Mouse (Mus musculus) A20 (cell line): ENCODE results near the gene Trafd1.

Experiments used
- DNase-seq: peaks from one replicate; pipeline ENCODE4 v3.0.0-alpha.2; 2011; ENCODE audit warnings: low read depth, low spot score

The Trafd1 gene

DNA sequence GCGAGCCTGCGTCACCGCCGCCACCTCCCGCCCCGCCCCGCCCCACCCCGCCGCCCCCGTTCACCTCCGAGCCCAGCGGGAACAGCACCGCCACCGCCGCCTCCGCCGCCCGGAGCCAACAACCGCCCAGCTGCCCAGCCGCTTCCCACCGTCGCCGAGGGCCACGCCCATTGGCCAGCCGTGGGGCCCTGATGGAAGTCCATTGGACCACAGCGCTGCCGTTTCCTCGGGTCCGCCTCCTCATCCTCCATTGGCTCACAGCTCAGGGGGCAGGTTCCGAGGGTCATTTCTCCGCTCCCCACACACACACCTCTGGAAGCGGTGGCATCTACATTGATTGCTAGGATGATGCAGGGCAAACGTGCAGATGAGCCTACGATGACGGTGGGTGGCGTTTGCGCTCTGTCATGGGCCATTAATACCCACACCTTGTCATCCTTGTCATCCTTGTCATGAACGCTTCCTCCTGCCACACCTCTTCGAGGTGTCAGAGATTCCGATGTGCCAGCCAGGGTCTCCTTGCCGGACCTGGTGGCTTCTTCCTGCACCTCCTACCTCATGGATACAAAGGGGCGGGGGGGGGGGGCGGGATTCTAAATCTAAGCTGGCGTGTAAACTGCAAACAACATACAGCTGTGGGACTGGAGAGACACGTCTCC lies at the start of gene Trafd1:
Gene Trafd1 (minus strand): TSS at position 172 of the 659 bp plus-strand sequence.
- DNase-seq: peak; percentile 93

DNA sequence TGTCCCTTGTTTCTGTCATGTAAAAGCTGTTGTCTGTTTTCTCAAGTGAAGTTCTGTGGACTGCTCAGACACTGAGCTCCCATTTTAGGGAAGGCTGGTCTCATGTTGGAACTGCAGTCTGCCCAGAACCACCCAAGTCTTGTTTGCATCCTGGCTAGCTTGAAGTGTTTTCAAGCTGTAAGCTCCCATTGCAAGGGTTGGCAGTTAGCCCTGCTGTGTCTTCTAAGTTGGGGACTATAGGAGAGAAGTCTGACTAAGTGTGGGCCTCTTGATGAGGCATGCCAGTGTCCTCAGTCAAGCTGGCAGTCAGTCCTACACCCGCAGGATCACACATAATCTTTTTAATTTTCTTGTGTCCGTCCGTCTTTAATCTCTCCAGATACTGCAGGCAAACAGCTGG lies 43.5 kb upstream of the Trafd1 start:
- no peak for DNase-seq

- DNase-seq: no peak
Observed at GRCm38 (mm10) chr5:121423297-121423696, 37.9 kb upstream of the Trafd1 start.

DNA sequence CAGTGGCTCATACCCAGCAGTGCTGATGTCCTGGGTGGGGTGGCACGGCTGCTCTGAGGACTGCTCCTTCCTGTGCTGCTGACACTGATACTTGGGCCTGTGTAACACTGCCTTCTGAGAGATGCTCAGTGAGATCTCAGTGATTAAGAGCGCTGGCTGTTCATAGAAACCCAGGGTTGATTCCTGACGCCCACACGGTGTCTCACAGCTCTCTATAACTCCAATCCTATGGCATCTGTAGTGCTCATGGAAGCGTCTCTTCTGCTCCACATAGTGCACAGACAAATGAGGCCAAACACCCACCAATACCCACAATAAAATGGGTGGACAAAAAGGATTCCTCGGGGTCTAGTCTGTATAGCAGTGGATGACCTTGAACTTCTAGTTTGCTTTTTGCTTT lies 37.4 kb upstream of the Trafd1 start:
- no peak for DNase-seq

DNA sequence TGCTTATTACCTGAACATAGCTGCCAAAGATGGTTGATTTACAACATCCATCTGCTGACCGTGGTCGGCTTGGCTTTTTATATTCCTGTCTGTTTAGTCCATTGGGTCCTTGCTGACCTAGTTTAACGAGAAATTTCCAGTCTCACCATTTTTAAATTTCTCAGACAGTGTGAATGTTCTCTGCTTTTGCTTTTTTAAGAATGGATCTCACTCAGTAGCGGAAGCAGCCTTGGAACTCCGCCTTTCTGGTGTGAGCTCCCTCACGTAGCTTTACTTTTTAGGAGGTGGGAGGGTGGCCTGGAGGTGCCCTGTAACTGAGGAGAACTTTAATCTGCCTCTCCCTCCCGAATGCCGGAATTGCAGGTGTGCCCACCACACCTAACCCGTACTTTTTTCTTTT lies 35.3 kb upstream of the Trafd1 start:
- no peak for DNase-seq

DNA sequence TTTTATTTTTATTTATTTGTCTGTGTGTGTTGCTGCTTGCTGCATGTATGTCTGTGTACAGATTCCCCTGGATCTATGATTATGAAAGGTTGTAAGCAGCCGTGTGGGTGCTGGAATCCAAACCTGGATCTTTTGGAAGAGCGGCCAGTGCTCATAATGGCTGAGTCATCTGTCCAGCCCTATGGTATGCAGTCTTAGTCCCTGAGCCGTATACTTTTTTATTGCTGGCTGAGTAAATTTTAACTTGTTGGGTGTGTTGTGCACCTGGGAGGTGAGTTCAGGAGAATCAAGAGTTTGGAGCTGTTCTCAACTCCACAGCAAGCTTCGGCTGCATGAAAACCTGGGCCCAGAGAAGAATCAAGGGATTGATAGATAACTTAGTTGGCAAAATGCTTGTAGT lies 25.5 kb upstream of the Trafd1 start:
- no peak for DNase-seq

DNA sequence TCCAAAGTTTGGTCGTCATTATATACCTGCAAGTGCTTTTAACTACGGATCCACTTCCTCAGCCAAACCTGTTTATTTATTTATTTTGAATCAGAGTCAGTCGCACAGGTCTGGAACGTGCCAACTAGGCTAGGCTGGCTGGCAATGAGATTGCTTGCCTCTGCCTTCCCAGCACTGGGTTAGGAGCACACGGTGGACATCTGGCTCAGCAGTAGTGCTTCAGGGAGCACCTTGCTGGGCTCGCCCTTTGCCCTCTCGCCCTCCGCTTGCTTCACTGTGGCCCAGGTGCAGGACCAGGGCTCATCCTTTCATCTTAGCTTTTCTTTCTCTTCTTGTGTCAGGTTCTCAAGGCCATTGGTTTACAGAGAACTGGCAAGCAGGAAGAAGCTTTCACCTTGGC lies 22.4 kb upstream of the Trafd1 start:
- no peak for DNase-seq

DNA sequence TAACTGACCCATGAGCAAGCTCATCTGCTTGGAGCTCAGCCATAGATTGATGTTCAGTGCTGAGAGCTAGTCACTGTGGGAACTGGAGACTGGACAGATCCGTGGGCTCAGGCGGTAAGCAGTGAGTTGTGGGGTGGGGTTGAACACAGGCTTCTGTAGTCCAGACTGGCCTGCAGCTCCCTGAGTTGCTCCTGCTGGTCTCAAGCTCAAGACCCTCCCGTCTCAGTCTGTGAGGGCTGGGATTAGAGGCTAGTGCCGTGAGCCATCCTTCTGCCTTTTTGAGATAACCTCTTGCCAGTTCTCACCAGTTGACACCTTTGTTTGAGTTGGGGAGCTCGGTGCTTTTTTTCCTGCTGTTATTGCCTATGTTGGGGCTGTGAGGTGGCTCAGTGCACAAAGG lies 15.4 kb upstream of the Trafd1 start:
- no peak for DNase-seq

- no peak for DNase-seq
Observed at GRCm38 (mm10) chr5:121400064-121400463, 14.6 kb upstream of the Trafd1 start.

DNA sequence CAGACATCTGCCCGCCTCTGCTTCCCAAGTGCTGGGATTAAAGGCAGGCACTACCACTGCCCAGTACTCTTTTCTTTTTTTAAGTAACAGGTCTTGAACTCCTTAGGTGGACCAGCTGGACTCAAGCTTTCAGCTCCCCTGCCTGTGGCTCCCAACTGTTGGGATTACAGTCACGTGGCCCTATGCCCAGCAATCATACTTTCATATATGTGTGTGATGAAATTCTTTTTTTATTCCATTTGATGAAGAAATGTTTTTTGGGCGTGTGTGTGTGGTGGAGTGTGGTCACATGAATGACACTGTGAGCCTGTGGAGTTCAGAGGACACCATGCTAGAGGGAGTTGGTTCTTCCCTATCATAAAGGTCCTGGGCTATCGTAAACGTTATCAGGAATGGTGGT lies 14.1 kb upstream of the Trafd1 start:
- no peak for DNase-seq

DNA sequence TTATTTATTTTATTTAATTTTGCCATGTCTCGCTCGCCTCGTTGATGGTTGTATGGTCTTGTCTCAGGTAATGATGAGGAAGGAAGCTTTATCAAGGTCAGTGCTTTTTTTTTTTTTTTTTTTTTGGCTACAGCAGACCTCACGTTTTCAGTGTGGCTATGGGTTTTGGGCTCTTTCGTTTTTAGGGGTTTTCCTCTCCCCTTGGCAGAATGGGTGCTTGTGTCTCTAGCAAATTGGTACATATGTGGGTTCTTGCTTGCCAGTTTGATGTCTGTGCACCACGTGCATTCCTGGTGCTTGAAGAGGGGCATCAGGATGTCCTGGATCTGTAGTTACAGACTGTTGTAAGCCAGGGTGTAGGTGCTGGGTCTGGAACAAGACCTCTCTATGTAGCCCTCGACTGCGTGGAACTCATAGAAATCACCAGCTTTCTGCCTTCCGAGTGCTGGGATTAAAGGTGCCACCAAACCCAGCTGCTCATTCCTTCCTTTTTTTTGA lies 13.6 kb upstream of the Trafd1 start:
- no peak for DNase-seq

DNA sequence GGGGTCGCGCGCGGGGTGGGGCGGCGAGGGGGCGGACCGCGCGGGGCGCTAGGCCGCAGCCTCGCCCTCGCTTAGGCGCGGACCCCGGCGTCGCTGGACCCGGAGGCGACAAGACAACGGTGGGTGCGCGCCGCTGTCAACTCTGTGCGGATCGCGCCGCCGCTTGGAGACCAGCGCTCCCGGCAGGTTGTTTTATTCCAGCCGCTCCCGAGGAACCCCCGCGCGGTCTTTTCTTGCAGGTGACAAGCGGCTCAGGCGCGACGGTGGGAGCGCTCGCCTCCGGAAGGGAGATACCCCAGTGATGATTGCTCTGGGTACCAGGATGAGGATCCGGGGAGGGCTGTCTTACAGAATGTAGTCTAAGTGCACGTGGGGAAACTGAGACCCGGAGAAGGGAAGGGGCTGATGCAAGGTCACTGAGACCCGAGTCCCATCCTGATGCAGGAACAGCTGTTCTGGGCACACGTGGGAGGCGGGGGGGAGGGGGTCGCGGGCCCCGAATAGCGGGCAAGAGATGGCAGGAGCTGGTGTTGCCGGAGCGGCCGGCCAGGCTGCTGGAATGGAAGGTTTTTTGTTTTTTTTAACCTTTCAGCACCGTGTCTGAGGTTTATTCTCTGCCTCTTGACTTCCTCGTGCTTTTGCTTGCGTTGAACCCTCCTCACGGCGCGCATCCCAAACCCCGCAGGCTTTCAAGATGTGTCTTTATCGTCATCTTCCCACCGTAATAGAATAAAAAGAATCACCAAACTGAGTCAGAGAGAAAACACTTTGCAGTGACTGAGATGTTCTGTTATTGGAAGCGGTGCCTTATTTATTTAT lies 12.9 kb upstream of the Trafd1 start:
- DNase-seq: no peak

DNA sequence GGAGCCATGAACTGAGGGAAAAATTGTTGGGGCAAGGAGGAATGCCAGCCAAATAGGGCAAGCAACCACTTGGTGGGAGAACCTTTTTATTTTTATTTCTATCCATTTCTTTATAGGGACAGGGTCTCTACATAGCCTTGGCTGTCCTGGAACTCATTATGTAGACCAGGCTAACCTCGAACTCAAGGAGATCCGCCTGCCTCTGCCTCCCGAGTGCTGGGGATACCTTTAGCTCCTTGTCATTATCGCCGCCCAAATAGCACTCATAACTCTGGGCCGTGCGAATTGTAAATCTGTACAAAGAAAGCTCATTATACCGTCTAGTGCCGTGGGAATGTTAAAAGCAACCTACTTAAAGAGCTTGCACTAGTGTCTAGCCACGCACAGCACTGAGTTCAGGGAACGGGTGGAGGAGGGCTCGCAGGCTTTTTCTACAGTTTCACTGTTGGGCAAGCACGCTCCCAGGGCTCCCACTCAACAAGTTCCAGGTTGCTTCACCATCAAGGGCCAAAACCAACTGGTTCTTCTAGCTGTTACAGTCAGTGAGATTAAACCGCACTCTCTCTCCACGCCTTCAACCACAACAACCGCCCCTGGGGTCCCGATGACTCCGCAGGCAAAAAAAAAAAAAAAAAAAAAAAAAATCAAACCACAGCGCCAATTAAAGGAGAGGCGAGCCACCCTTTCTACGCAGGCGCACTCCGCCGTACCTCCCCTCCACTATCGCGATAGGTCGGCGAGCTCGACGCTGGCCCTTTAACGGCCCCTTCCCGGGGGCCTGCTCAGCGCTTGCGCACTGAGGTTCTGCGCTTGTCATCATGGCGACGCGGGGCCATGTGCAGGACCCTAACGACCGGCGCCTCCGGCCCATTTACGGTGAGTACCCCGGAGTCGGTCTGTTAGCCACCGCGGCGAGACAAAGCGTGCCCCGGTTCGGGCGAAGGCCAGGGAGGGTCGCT lies 12.0 kb upstream of the Trafd1 start, which contains the start of gene Naa25:
Gene Naa25 (plus strand): TSS at position 750 of the 959 bp plus-strand sequence.
- DNase-seq: peak; percentile 98

DNA sequence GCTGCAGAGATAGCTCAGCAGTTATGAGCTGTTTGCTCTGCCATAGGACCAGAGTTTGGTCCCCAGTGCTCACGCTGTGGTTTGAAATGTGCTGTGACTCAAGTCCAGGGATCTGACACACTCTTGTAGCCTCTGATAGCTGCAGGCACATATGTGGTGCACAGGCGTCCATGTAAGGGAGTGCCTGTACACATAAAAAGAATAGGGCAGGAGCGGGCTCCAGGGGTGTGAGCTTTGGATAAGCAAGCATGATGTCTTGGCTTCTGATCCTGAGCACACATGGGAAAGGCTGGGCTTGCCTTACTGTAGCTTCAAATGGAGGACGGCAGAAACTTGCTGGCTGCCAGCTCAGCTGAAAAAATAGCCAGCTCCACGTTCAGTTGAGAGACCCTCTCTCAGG lies 10.2 kb upstream of the Trafd1 start:
- no peak for DNase-seq

- no peak for DNase-seq
Observed at GRCm38 (mm10) chr5:121393402-121393801, 8.0 kb upstream of the Trafd1 start.

GRCm38 (mm10) chr5:121392667-121393380 lies 7.4 kb upstream of the Trafd1 start:
- DNase-seq: peak; percentile 55

DNA sequence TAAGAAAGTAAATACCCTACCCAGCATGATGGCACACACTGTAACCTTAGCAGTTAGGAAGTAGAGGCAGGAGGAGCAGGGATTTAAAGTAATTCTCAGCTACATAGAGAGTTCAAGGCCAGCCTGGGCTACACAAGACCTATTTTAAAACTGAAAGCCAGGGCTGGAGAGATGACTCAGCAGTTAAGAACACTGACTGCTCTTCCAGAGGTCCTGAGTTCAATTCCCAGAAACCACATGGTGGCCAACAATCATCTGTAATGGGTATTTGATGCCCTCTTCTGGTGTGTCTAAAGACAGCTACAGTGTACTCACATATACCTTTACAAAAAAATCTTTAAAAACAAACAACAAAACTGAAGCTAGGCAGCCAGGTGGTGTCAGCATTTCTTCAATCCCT lies 4.3 kb upstream of the Trafd1 start:
- DNase-seq: no peak

- no peak for DNase-seq
Observed at GRCm38 (mm10) chr5:121389106-121389505, 3.7 kb upstream of the Trafd1 start.

DNA sequence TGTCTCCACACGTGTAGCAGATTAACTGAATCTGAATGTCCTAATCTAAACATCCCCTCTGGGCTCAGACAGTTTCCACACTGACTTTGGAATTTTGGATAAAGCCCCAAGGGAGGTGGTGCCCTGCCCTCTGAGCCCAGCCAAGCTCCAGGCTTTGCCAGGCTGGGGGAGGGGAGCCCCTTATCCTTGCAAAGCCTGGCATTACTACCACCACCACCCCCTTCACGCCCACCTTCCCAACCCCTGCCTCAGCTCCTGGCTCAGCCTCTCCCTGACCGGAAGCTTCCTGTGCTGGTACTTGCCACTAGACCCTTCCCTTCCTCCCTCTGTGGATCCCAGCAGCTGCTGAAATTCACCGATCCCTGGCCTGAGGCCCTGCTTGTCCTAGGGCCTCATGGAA lies 1.7 kb upstream of the Trafd1 start:
- DNase-seq: no peak

- DNase-seq: no peak
Observed at GRCm38 (mm10) chr5:121386120-121386909, 883 bp upstream of the Trafd1 start.
